Mouse (Mus musculus) bone marrow macrophage, adult 2 months (primary cell): Measurements from ENCODE around the gene Atm. TPM values are rescaled to one million over a fixed set of nuclear protein-coding genes. Genes with fewer than 3 reads are reported as not detected.

Experiments used
- H3K27ac ChIP-seq: 2 replicates; pipeline ENCODE4 v1.5.1; 2012; ENCODE audit warnings: low read depth, low read length; ENCODE audit not compliant: insufficient read depth
- H3K4me1 ChIP-seq: 2 replicates; pipeline ENCODE4 v1.6.1; 2012; ENCODE audit warnings: low read length; ENCODE audit not compliant: control insufficient read depth, insufficient read depth
- H3K4me3 ChIP-seq: 2 replicates; pipeline ENCODE4 v1.5.1; 2012; ENCODE audit warnings: mild to moderate bottlenecking, low read length, moderate library complexity; ENCODE audit not compliant: insufficient read depth
- CTCF ChIP-seq: IDR thresholded peaks from 2 replicates; pipeline ENCODE4 v1.5.1; 2012; ENCODE audit warnings: low read depth, mild to moderate bottlenecking, low read length, moderate library complexity
- POLR2A ChIP-seq: IDR thresholded peaks from 2 replicates; pipeline ENCODE4 v1.6.1; 2012; ENCODE audit warnings: mild to moderate bottlenecking, low read depth, low read length, borderline replicate concordance
- polyA plus RNA-seq: library from polyadenylated mRNA; stranded (reverse); fragments of >200 nt; gene quantifications from 2 replicates; pipeline ENCODE4 v1.2.4, GENCODE M21; 2012; ENCODE audit not compliant: missing spikeins, insufficient read depth, insufficient read length

Atm gene
- polyA plus RNA-seq, 1 experiment: 12.3 TPM

DNA sequence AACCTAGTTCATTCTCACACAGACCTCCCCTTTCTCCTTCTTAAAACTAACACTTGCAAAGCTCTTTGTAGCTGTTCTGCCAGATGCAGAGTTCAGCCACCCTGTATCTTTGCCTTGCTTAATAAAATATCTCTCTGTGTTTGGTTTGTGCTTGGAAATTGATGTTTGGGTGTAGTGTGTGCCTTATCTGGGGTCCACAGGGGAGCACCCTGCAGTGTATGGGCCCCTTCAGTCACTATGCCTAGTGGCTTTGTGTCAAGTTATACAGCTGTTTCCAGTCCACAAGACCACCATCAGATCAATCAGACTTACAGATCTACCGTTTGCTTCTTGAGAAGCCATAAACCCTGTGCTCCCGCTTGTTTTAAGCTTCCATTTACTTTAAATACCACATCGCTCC lies 127.1 kb downstream of the Atm start:
- Histone ChIP-seq H3K4me1 (peaks cover 11% of the 10 kb centered on the region), H3K27ac (no peak overlapping the region), H3K4me3 (no peak overlapping the region)
- TF ChIP-seq POLR2A (no peak), CTCF (no peak)

DNA sequence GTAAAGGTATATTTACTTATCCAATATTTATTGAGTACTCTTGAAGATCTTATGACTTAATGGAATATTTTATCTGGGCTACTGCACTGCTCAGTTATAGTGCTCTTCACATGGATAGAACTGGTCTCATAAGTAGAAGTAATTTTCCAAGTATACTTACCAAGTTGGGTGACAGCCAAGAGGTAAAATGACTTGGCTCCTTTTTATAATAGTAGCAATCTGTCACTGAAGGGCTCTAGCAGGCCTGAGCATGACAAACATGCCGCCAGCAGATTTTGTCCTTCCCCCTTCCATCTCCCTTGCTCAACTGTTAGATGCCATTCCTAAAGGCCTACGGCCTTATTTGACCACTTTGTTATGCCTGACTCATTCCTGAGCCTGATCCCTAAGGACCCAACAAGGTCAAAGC lies 127.6 kb downstream of the Atm start:
- Histone ChIP-seq H3K4me3 (no peak overlapping the region), H3K4me1 (peaks cover 13% of the 10 kb centered on the region), H3K27ac (no peak overlapping the region)
- no peak for TF ChIP-seq POLR2A
- TF ChIP-seq CTCF: no peak

DNA sequence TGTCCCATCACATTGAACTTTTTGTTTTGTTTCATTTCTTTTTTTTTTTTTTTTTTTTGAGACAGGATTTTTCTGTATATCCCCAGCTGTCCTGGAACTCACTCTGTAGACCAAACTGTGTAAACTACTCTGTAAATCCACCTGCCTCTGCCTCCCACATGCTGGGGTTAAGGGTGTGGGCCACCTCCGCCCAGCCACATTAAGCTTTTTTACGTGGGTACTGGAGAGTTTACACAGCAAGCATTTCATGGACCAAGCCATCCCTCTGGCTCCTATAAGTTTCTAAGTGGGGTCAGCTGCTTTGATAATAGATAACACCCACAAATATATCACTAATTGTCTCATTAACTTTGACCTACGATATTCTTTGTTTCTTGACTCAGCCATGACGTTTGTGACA lies 128.0 kb downstream of the Atm start:
- Histone ChIP-seq H3K4me1 (peaks cover 13% of the 10 kb centered on the region), H3K27ac (no peak overlapping the region), H3K4me3 (no peak overlapping the region)
- no peak for TF ChIP-seq POLR2A
- TF ChIP-seq CTCF: no peak

DNA sequence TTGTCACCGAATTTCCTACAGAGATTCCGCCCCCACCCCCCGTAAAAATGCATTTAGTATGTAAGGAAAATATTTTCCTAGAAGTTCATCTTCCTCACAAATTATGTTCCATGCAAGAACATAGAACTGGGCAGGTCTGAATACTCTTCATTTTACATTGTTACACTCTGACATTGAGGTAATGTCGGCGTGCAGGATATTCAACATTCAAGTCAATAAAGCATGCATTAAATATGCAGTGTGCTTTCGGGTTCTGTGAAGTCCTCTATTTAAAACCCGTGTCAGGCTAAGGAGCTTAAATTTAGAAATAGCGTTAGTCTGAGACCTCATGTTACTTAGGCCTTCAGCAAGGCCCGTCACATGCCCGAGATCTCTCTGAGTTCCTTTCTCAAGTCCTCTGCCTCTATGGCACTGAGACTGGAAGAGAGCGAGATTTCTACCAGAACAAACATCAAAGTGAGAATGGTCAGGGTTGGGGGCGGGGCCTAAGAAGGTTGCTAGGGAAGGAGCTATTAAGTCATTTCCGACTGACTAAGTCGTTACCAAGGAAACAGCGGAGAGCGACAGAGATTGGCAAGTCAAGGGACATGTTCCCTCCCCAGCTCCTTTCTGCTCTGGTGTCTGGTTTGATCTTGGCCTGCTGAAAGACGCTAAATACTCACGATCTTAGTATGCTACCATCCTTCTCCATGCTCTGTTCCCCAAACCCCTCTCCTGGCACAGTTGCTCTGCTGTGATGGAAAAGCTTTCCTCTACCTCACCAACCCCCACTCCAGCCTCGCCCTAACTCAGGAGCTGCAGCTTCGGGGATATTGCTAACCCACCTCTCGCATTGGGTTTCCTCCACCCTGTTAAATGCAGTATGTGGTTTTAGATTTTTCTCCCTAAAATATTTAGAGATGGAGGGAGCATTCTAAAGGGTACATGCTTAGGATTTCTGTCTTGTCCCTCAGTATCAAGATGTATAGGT lies 131.5 kb downstream of the Atm start:
- peak overlapping the region; percentile 56 for H3K4me3 ChIP-seq
- peak overlapping the region; percentile 42 for H3K27ac ChIP-seq
- H3K4me1 ChIP-seq: peaks cover 10% of the 10 kb centered on the region
- TF ChIP-seq CTCF: no peak
- TF ChIP-seq POLR2A: no peak

DNA sequence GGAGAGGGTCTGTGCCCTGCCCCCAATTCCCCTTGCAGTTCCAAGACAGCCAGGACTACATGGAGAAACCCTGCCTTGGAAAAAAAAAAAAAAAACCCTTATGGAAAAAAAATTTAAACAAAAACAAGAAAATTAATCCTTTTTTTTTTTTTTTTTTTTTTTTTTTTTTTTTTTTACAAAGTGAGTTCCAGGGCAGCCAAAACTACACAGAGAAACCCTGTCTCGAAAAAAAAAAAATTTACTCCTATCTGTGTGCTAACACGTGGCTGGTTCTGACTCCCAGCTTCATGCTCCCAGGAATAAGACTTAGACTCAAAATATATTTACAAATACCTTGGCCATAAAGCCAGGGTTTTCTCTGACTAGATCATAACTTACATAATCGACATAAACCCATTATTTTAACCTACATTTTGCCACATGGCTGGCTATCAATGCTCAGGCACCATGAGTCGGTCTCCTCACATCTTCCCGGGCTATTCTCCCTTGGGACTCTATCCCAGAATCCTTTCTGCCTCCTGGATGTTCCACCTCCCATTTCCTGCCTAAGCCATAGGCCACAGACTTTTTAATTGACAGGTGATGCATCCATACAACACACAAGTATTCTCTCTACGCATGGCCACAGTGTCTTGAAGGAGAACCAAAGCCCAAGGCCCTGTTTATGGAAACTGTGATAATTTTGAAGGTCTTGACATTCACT lies 132.3 kb downstream of the Atm start:
- H3K4me1 ChIP-seq: peaks cover 10% of the 10 kb centered on the region
- no peak overlapping the region for H3K27ac ChIP-seq
- no peak overlapping the region for H3K4me3 ChIP-seq
- no peak for TF ChIP-seq POLR2A
- TF ChIP-seq CTCF: no peak

DNA sequence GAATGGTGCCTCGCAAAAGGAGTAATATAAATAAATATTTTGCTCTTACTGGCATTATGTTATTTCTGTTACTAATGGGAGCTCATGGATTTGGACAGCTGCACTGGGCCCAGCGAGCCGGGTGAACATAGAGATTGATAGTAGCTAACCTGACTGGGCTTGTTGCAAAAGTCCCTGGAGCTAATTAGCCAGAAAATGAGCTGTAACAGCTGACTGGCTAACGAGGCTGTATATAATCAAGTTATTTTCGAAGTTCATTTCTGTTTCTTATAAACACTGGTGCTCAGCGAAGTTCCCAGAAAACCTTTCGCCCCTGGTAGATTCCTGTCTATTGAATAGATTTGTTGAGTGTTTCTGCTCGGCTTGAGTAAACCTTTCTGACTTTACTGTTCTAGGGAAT lies 133.5 kb downstream of the Atm start:
- TF ChIP-seq POLR2A (no peak), CTCF (no peak)
- Histone ChIP-seq H3K27ac (no peak overlapping the region), H3K4me1 (peaks cover 13% of the 10 kb centered on the region), H3K4me3 (no peak overlapping the region)

DNA sequence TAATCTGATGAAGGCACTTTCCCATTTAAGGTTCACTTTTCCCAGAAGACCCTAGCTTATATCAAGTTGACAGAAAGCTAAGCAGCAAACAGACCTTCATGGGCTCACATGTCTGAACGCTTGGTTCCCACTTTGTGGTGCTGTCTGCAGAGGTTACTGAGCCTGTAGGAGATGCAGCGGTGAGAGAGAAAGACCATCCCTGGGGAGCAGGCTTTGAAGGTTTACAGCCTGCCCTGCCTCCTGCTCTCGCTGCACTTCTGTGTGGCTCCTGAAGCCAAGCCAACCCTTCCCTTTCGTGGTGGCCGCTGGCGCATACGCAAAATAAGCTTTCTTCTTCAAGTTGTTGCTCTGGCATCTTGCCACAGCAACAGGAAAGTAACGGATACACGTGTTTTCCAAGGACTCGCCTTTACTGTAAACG lies 134.2 kb downstream of the Atm start, which contains the start of gene 4930550C14Rik:
TSS of gene 4930550C14Rik (plus strand) at position 35 of the 421 bp plus-strand sequence.
- TF ChIP-seq POLR2A (no peak), CTCF (no peak)
- H3K4me3 ChIP-seq: no peak within 1 kb of the TSS
- H3K27ac ChIP-seq: no peak within 1 kb of the TSS
- peaks cover 15% of the 10 kb centered on the region for H3K4me1 ChIP-seq

DNA sequence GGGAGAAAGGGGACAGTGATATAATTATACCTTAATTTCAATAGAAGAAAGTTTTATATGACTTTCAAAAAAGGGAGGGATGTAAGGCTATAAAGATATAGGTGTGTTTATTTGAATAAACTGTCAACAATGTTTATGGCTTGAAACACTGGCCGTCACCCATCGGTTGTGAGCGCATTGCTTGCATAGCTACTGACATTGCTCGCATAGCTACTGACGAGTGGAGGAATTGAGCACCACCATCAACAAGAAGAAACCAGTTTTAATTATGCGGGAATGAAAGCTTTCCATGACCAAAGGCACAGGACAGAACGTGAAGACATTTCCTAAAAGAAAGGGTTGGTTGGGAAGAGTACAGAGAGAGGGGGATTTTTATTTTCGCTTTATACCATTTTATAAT lies 135.4 kb downstream of the Atm start:
- no peak for TF ChIP-seq CTCF
- no peak for TF ChIP-seq POLR2A
- H3K4me3 ChIP-seq: no peak overlapping the region
- H3K4me1 ChIP-seq: peaks cover 15% of the 10 kb centered on the region
- H3K27ac ChIP-seq: no peak overlapping the region

DNA sequence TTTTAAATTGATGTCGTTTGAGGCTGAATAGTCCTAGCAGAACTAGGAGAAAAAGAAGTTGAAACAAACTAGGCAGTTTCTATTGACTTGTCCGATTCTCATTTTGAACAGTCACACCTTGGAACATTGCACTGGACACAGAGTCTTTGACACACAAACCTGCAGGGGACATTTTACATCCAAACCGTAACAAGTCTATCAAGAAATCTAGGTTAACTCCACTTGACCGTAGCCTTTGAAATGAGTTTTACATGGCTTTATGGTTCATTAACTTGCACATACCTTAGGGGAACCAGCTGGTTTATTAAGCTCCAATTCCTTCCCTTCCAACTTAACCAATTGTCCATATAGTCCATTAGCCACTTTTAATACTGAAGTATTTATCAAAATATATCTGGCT lies 135.8 kb downstream of the Atm start:
- H3K27ac ChIP-seq: no peak overlapping the region
- H3K4me3 ChIP-seq: no peak overlapping the region
- peaks cover 13% of the 10 kb centered on the region for H3K4me1 ChIP-seq
- TF ChIP-seq POLR2A (no peak), CTCF (no peak)

DNA sequence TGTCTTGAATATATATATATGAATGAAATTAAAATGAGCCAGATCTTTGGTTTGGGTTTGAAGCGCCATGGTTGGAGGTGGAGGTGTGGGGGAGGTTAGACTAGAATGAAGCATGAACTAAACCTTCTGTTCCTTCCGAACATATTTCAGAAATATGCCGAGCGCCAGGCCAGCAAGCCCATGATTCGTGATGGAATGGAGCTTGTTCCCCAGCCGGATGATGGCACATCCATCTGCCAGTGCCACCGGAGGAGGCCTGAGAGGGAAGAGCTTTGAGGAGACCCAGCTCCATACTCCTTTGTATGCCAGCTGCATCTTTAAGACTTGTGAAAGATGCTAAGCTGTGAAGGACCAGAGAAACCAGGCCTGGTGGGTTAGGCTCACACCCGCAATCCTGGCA lies 137.0 kb downstream of the Atm start:
- no peak overlapping the region for H3K4me3 ChIP-seq
- TF ChIP-seq CTCF: no peak
- TF ChIP-seq POLR2A: no peak

More for the DNA sequence above, 137.0 kb downstream of the Atm start:
- peaks cover 8% of the 10 kb centered on the region for H3K4me1 ChIP-seq
- no peak overlapping the region for H3K27ac ChIP-seq
